In genomic region chr2:26534616-26535015, GRCm38 (mm10) we compare ENCODE assay signal across 9 mouse cellular contexts. TPM values are rescaled to one million over a fixed set of nuclear protein-coding genes. Genes with fewer than 3 reads are reported as not detected.
A peak's percentile ranks its signal among the peaks of the same experiment; 100 is the strongest.
DNase-seq lines count a peak whose midpoint lies in the region; ATAC-seq lines count a peak whose summit lies in the region.
"Had no signal": no experiment of that assay in that cellular context is flagged by ENCODE, and none has a peak within 500 bp of the region (broad histone marks: within the 10 kb centered on the region; RNA-seq: fewer than 3 reads in every experiment).

No protein-coding gene starts in this region.

- H3K4me2 ChIP-seq in kidney, embryonic 15.5 days = no peak overlapping the region

- DNase-seq in left cerebral cortex, postnatal 10 days (ENCODE audit: extremely low spot score in 1 of 2, low spot score in 2 of 2) = peak; percentile 35 to 77
- DNase-seq in left cerebral cortex, adult 18-20 months (ENCODE audit: low spot score in 2 of 2) = no peak
- DNase-seq in adrenal gland, postnatal 25 days = peak; percentile 75
- peak; percentile 82 to 86 for DNase-seq in heart, adult 9 months (ENCODE audit: low spot score in 2 of 2)
- peak; percentile 91 for DNase-seq in lung, postnatal 36 days
- no peak for DNase-seq in thymus, postnatal 4 days
- no peak for DNase-seq in T-cell, adult 2 months (ENCODE audit: low spot score)

- intact Hi-C loops in left cerebral cortex, postnatal 10 days (cut with DNase I) = loop anchor here (5.0 kb wide), 1 partner anchor 32 kb away; no protein-coding TSS in a partner anchor

- H3K9me3 ChIP-seq in kidney, embryonic 15.5 days (replicated peaks) = no peaks in the 10 kb centered on the region

- no peaks in the 10 kb centered on the region for H3K27me3 ChIP-seq in kidney, embryonic 15.5 days
- H3K27me3 ChIP-seq: Patski had no signal

- 54% methylated on average over 2 of the region's 2 CpGs for WGBS in kidney, embryonic 15.5 days

- no peak overlapping the region for H3K9ac ChIP-seq in kidney, embryonic 15.5 days

- H3K27ac ChIP-seq in kidney, embryonic 15.5 days = peak overlapping the region; percentile 38; the same call in 1 of the 2 replicates

- H3K4me3 ChIP-seq in kidney, embryonic 15.5 days (replicated peaks) = no peak overlapping the region

- ATAC-seq in kidney, embryonic 15.5 days (replicated peaks; ENCODE audit: low FRiP score) = peak; percentile 31; the same call in 1 of the 2 replicates
- ATAC-seq: Patski had no signal

- peaks cover 15% of the 10 kb centered on the region for H3K4me1 ChIP-seq in kidney, embryonic 15.5 days

- H3K36me3 ChIP-seq in kidney, embryonic 15.5 days = no peaks in the 10 kb centered on the region

RNA-seq across cellular contexts. Expression of gene Notch1, which starts 18.2 kb away (rescaled TPM):
- total RNA-seq in left cerebral cortex, postnatal 10 days (2021) = 10 to 100 TPM; 26.4 to 30.5 TPM
- total RNA-seq in left cerebral cortex, adult 18-20 months (2021) = 10 to 100 TPM; 17.8 to 19.1 TPM
- 17.7 and 24.8 TPM in 2 replicates for total RNA-seq in adrenal gland, postnatal 25 days (2021)
- 22.0 and 24.6 TPM in 2 replicates for polyA plus RNA-seq in kidney, embryonic 15.5 days (2015; fragmentation: Nextera tagmentation; extraction: Ambion mirVana)

RNA-seq across cellular contexts. Expression of gene Egfl7, which starts 45.2 kb away (rescaled TPM):
- total RNA-seq in left cerebral cortex, postnatal 10 days (2021) = 10 to 100 TPM; 73.5 to 83.0 TPM
- total RNA-seq in left cerebral cortex, adult 18-20 months (2021) = 10 to 100 TPM; 65.1 to 72.0 TPM
- 159 and 211 TPM in 2 replicates for total RNA-seq in adrenal gland, postnatal 25 days (2021)
- polyA plus RNA-seq in kidney, embryonic 15.5 days (2015; fragmentation: Nextera tagmentation; extraction: Ambion mirVana) = 218 and 219 TPM in 2 replicates

RNA-seq across cellular contexts. Expression of gene Gm20532, which starts 51.8 kb away (rescaled TPM):
- total RNA-seq in left cerebral cortex, postnatal 10 days (2021) = not detected
- total RNA-seq in left cerebral cortex, adult 18-20 months (2021) = not detected
- total RNA-seq in adrenal gland, postnatal 25 days (2021) = not detected in 2 replicates
- not detected in 2 replicates for polyA plus RNA-seq in kidney, embryonic 15.5 days (2015; fragmentation: Nextera tagmentation; extraction: Ambion mirVana)
- polyA plus RNA-seq: Patski had no signal

Comparison
In these comparisons a context has a peak if more than half of its experiments do, and no peak if none do; other contexts are left out.
1. DNase-seq: peak in left cerebral cortex, postnatal 10 days (2 of 2), adrenal gland, postnatal 25 days (single experiment), heart, adult 9 months (2 of 2) and lung, postnatal 36 days (single experiment); none in left cerebral cortex, adult 18-20 months (0 of 2), thymus, postnatal 4 days (single experiment) and T-cell, adult 2 months (single experiment).